Mouse (Mus musculus) urinary bladder, adult 2 months (tissue): ENCODE data around the gene Cox7a1. TPM values are rescaled to one million over a fixed set of nuclear protein-coding genes. Genes with fewer than 3 reads are reported as not detected.
A peak's percentile ranks its signal among the peaks of the same experiment; 100 is the strongest.

Experiments used
- DNase-seq: peaks from one replicate; pipeline ENCODE4 v3.0.0; 2022; ENCODE audit warnings: low spot score
- polyA plus RNA-seq: library from polyadenylated mRNA; depleted of rRNA; stranded (reverse); fragments of >200 nt; gene quantifications from 2 replicates; pipeline ENCODE4 v1.2.3, GENCODE M21; 2012; rRNA removed

Cox7a1 gene
- polyA plus RNA-seq, 1 experiment = 19.4 TPM

GRCm38 (mm10) chr7:30220008-30220356 lies 36.0 kb downstream of the Cox7a1 start:
- DNase-seq = no peak

- DNase-seq = no peak
Measured at GRCm38 (mm10) chr7:30221433-30221832, 37.5 kb downstream of the Cox7a1 start.

- DNase-seq = no peak
Measured at GRCm38 (mm10) chr7:30222205-30222604, 38.3 kb downstream of the Cox7a1 start.

- no peak for DNase-seq
Measured at GRCm38 (mm10) chr7:30224206-30224605, 40.3 kb downstream of the Cox7a1 start.

DNA sequence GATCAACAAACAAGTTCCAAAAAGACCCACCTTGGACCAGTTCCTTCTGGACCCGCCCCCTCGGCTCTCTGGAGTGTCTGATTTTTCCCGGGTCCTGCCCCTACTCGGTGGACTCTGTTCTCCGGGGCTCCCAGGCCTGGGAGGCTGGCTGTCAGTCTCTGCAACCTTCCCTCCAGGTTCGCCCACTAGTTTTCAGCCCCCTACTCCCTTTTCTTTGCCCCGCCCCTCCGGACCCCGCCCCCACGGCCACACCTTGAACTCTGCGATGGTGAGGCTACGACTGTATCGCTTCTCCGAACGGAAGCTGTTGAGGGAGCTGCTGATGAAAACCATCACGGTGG lies 47.4 kb downstream of the Cox7a1 start:
- no peak for DNase-seq

DNA sequence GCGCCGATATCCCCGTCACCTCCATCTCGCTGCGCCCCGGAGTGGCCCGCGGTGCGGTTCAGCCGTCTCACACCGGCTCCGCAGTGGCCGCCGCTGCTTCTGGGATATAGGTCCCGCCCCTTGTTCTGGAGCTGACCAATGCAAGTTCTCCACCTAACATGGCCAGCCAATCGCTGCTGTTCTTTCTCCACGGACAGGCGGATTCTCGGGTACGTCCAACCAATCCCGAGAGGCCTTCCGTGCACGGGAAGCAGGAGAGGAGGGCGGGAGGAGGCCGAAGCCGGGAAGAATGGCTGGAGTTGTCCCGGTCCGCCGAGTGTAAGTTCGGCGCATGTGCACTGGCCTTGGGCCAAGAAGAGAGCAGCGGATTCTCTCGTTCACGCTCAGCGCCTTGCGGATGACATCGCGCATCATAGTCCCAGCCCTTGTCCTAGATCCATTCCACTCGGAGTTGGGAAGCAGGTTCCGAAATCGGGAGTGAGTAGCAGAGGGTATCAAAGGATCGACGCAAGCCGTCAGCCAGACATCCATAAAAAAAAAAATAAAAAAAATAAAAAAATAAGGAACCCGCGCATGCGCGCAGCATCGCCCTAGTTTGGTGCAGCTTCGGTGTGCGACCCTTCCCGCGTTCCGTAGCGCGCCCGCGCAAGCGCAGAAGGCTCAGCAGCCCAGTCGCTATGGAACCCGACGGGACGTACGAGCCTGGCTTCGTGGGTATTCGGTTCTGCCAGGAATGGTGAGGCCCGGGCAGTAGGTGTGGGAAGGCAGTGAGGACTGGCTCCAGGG lies 47.9 kb downstream of the Cox7a1 start, which contains the start of the genes Polr2i and Tbcb:
Gene Polr2i (plus strand): TSS at position 280 of the 786 bp plus-strand sequence.
Gene Tbcb (minus strand): TSS at position 604 of the 786 bp plus-strand sequence.
- DNase-seq = peak; percentile 96

DNA sequence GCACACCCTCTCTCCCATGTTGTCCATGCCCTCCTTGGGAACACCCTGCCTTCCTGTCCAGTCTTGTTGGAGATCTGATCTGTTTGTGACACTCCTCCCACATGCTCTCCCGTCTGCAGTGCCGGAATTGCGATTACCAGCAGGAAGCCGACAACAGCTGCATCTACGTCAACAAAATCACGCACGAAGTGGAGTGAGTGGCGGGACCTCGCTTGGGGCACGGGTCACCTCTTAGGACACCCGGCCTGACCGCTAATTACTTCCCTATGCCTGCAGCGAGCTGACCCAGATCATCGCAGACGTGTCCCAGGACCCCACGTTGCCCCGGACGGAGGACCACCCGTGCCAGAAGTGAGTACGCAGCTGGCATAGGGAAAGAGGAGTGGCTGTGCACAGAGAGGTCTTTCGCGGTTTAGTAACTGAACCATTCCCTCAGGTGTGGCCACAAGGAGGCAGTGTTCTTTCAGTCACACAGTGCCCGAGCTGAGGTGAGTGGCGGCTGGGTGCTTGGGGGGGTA lies 48.7 kb downstream of the Cox7a1 start:
- DNase-seq = no peak

- DNase-seq = no peak
Measured at GRCm38 (mm10) chr7:30233387-30233786, 49.4 kb downstream of the Cox7a1 start.

DNA sequence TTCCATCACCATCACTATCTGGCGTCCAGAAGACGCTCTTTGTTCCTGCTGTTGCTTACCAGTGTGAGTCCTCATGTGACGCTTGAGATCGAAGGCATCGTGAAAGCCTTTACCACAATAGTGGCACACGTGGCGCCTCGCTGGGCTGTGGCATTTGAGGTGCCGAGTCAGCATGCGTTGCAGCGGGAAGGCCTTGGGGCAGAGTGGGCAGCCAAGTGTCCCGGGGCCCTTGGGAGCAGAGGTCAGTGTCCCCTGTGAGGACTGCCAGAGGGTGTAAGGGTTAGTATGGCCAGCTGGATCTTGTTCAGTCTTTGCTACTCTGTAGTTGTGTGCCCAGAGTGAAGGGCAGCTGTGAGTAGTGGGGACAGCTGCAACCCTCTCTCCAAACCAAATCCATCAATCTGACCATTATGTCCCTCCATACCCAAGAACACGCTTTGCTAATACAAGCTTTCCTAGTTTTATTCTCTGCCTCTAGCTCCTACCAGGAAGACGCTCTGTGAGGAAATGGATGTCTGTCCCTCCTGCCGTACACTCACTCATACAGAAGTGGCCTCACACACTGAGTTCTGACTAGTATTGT lies 50.4 kb downstream of the Cox7a1 start:
- no peak for DNase-seq

- DNase-seq = no peak
Measured at GRCm38 (mm10) chr7:30235091-30235490, 51.1 kb downstream of the Cox7a1 start.

GRCm38 (mm10) chr7:30235625-30236024 lies 51.7 kb downstream of the Cox7a1 start, which contains the start of gene Ovol3:
Gene Ovol3 (minus strand): TSS chr7:30235725.
- no peak for DNase-seq

Other genes with a start within 250 kb of the Cox7a1 start
- 7.7 TPM in 2 replicates for gene Zfp74, start 230.1 kb upstream of the Cox7a1 start, polyA plus RNA-seq
- gene Zfp568, start 200.2 kb upstream of the Cox7a1 start, polyA plus RNA-seq = 8.7 and 9.0 TPM in 2 replicates
- gene Zfp14, start 132.8 kb upstream of the Cox7a1 start, polyA plus RNA-seq = 11.0 and 14.3 TPM in 2 replicates
- 1.3 and 1.9 TPM in 2 replicates for gene Zfp82, start 111.2 kb upstream of the Cox7a1 start, polyA plus RNA-seq
- gene Gm26920, start 93.7 kb upstream of the Cox7a1 start, polyA plus RNA-seq = 0.15 and 0.17 TPM in 2 replicates
- gene Zfp566, start 93.6 kb upstream of the Cox7a1 start, polyA plus RNA-seq = 3.6 and 4.7 TPM in 2 replicates
- gene Zfp260, start 89.4 kb upstream of the Cox7a1 start, polyA plus RNA-seq = 39.0 and 39.6 TPM in 2 replicates
- gene Zfp382, start 62.2 kb upstream of the Cox7a1 start, polyA plus RNA-seq = 2.6 and 3.0 TPM in 2 replicates
- 49.8 and 50.1 TPM in 2 replicates for gene Zfp146, start 14.4 kb upstream of the Cox7a1 start, polyA plus RNA-seq
- gene Capns1, start 14.7 kb downstream of the Cox7a1 start, polyA plus RNA-seq = 449 and 545 TPM in 2 replicates
- gene Polr2i, start 47.8 kb downstream of the Cox7a1 start, polyA plus RNA-seq = 107 and 140 TPM in 2 replicates
- 84.3 and 84.5 TPM in 2 replicates for gene Tbcb, start 48.1 kb downstream of the Cox7a1 start, polyA plus RNA-seq
- gene Ovol3, start 51.6 kb downstream of the Cox7a1 start, polyA plus RNA-seq = 0.31 TPM in 1 of 2 replicates, not detected in the other
- gene Thap8, start 96.0 kb downstream of the Cox7a1 start, polyA plus RNA-seq = 0.18 and 0.36 TPM in 2 replicates
- 10.2 and 11.4 TPM in 2 replicates for gene Wdr62, start 96.3 kb downstream of the Cox7a1 start, polyA plus RNA-seq
- 23.7 and 47.9 TPM in 2 replicates for gene Clip3, start 107.6 kb downstream of the Cox7a1 start, polyA plus RNA-seq
- 68.0 and 80.2 TPM in 2 replicates for gene Alkbh6, start 124.6 kb downstream of the Cox7a1 start, polyA plus RNA-seq
- gene Syne4, start 130.7 kb downstream of the Cox7a1 start, polyA plus RNA-seq = 5.4 and 9.1 TPM in 2 replicates
- gene E130208F15Rik, start 137.6 kb downstream of the Cox7a1 start, polyA plus RNA-seq = 0.57 and 0.72 TPM in 2 replicates
- gene Sdhaf1, start 139.8 kb downstream of the Cox7a1 start, polyA plus RNA-seq = 12.8 and 15.4 TPM in 2 replicates
- 7.9 and 11.9 TPM in 2 replicates for gene Lrfn3, start 178.6 kb downstream of the Cox7a1 start, polyA plus RNA-seq
- gene Tyrobp, start 229.6 kb downstream of the Cox7a1 start, polyA plus RNA-seq = 85.1 and 117 TPM in 2 replicates
- 3.3 and 3.8 TPM in 2 replicates for gene Hcst, start 235.7 kb downstream of the Cox7a1 start, polyA plus RNA-seq
- 1.8 and 2.0 TPM in 2 replicates for gene Nfkbid, start 237.6 kb downstream of the Cox7a1 start, polyA plus RNA-seq